Mouse (Mus musculus) midbrain, embryonic 12.5 days (tissue): Measurements from ENCODE around the gene Nup62. TPM values are rescaled to one million over a fixed set of nuclear protein-coding genes. Genes with fewer than 3 reads are reported as not detected.

ENCODE experiments used
- ATAC-seq: fragments of 200-750 bp; cut with Nextera tagmentation; 2 replicates; pipeline ENCODE4 v1.8.0; 2017; ENCODE audit warnings: low read depth, moderate TSS enrichment, moderate library complexity; ENCODE audit not compliant: low FRiP score
- H3K27ac ChIP-seq: fragments of 300-500 bp; sonication (generic); replicated peaks from 2 replicates; pipeline ENCODE4 v1.5.1; 2016; ENCODE audit warnings: mild to moderate bottlenecking
- H3K27me3 ChIP-seq: fragments of 300-500 bp; sonication (generic); 2 replicates; pipeline ENCODE4 v1.6.1; 2016; ENCODE audit warnings: mild to moderate bottlenecking
- H3K36me3 ChIP-seq: fragments of 300-500 bp; sonication (generic); 2 replicates; pipeline ENCODE4 v1.6.1; 2016
- H3K4me1 ChIP-seq: fragments of 300-500 bp; sonication (generic); 2 replicates; pipeline ENCODE4 v1.6.1; 2016
- H3K4me2 ChIP-seq: fragments of 300-500 bp; sonication (generic); replicated peaks from 2 replicates; pipeline ENCODE4 v1.6.1; 2016; ENCODE audit warnings: mild to moderate bottlenecking, moderate library complexity
- H3K4me3 ChIP-seq: fragments of 300-500 bp; sonication (generic); 2 replicates; pipeline ENCODE4 v1.5.1; 2016; ENCODE audit warnings: mild to moderate bottlenecking
- H3K9ac ChIP-seq: fragments of 300-500 bp; sonication (generic); replicated peaks from 2 replicates; pipeline ENCODE4 v1.6.1; 2016; ENCODE audit warnings: mild to moderate bottlenecking, moderate library complexity
- H3K9me3 ChIP-seq: fragments of 300-500 bp; sonication (generic); 2 replicates; pipeline ENCODE4 v1.6.1; 2016; ENCODE audit warnings: mild to moderate bottlenecking
- WGBS: fragments of 180-500 bp; shearing (Covaris S2); methylation state at CpG from one replicate; pipeline ENCODE4 v1.1.7; 2016; 5-methylcytosine and 5-hydroxymethylcytosine counted together
- polyA plus RNA-seq: library from polyadenylated mRNA; unstranded; fragments of >200 nt; fragmentation: Nextera tagmentation; extraction: Ambion mirVana; gene quantifications from 2 replicates; pipeline ENCODE4 v1.2.1, GENCODE M21; 2016

Gene Nup62
- polyA plus RNA-seq, 1 experiment from 2014 or later = 93.4 TPM

- H3K27ac ChIP-seq = no peak overlapping the region
- no peaks in the 10 kb centered on the region for H3K9me3 ChIP-seq
- peak overlapping the region; percentile 51 for H3K4me2 ChIP-seq
- peaks cover 42% of the 10 kb centered on the region for H3K36me3 ChIP-seq
- H3K9ac ChIP-seq = peak overlapping the region; percentile 50
- H3K4me1 ChIP-seq = peaks cover 12% of the 10 kb centered on the region
- H3K27me3 ChIP-seq = peaks cover 43% of the 10 kb centered on the region
- ATAC-seq = peak; percentile 68
- WGBS = 1% methylated on average over 58 of the region's 58 CpGs
- peak overlapping the region; percentile 31 for H3K4me3 ChIP-seq
Observed at GRCm38 (mm10) chr7:44839491-44840191, 23.8 kb downstream of the Nup62 start.

GRCm38 (mm10) chr7:44840426-44840825 is 24.5 kb downstream of the Nup62 start:
- 58% methylated on average over 14 of the region's 14 CpGs for WGBS

DNA sequence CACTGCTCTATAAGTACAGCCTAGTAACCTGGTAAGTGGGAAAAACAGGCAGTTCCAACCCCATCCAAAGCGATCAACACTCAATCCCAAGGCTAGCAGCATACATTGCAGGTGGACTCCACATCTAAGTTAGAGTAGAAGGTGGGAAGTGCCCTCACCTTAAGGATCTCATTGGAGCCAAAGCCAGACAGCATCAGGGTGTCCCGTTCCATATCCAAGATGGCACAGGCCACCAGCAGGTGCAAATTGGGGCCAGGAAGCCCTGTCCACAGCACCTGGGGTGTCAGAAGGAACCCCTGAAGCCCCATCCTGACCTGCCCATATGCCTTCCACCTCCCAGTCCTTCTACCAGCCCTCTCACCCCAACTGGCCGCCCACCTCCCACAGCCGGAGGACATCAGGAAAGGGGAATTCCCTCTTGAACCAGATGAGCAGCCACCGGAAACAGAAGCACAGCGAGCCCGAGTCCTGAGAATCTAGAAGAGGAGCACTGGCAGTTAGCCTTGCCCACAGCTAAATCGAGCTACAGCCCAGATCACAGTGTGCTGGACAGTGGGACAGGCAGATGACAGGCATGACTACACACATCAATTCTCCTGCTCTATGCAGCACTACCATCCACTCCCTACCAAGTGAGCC is 26.1 kb downstream of the Nup62 start:
- no peak overlapping the region for H3K9ac ChIP-seq
- H3K27me3 ChIP-seq = peaks cover 43% of the 10 kb centered on the region

More at GRCm38 (mm10) chr7:44840426-44840825, 24.5 kb downstream of the Nup62 start:
- Histone ChIP-seq H3K27me3 (peaks cover 43% of the 10 kb centered on the region), H3K9ac (no peak overlapping the region), H3K4me1 (peaks cover 12% of the 10 kb centered on the region), H3K4me3 (no peak overlapping the region), H3K36me3 (peaks cover 50% of the 10 kb centered on the region), H3K27ac (no peak overlapping the region), H3K9me3 (no peaks in the 10 kb centered on the region), H3K4me2 (no peak overlapping the region; the same call in 1 of the 2 replicates)
- ATAC-seq = no peak

DNA sequence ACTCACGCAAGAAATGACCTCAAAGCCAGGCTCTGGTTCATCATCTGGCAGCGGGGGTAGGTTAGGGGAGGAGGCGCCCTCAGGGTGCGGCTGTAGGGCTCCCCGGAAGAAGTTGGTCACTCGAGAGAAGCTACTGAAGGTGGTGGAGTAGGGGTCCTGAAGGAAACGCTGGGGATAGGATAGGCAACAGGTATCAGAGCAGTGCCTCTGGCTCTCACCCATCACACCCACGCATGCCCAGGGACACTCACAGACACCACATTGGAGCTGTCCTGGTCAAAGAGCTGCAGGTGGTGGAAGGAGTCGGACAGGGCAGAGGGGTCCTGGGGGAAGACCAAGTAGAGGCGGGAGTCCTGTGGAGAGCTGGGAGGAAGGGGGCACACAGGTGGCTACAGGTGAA is 29.1 kb downstream of the Nup62 start:
- no peak overlapping the region for H3K9ac ChIP-seq
- no peaks in the 10 kb centered on the region for H3K9me3 ChIP-seq
- no peak overlapping the region for H3K4me2 ChIP-seq
- 95% methylated on average over 10 of the region's 10 CpGs for WGBS
- peaks cover 13% of the 10 kb centered on the region for H3K4me1 ChIP-seq
- H3K4me3 ChIP-seq = no peak overlapping the region
- H3K27me3 ChIP-seq = peaks cover 19% of the 10 kb centered on the region
- ATAC-seq = no peak
- peaks cover 64% of the 10 kb centered on the region for H3K36me3 ChIP-seq
- no peak overlapping the region for H3K27ac ChIP-seq

More for the DNA sequence above, 26.1 kb downstream of the Nup62 start:
- no peak for ATAC-seq
- no peak overlapping the region for H3K27ac ChIP-seq
- peaks cover 12% of the 10 kb centered on the region for H3K4me1 ChIP-seq
- no peak overlapping the region for H3K4me2 ChIP-seq
- H3K36me3 ChIP-seq = peaks cover 64% of the 10 kb centered on the region
- no peaks in the 10 kb centered on the region for H3K9me3 ChIP-seq
- 98% methylated on average over 8 of the region's 8 CpGs for WGBS
- H3K4me3 ChIP-seq = no peak overlapping the region

- no peak for ATAC-seq
Observed at GRCm38 (mm10) chr7:44846804-44847203, 30.9 kb downstream of the Nup62 start.

DNA sequence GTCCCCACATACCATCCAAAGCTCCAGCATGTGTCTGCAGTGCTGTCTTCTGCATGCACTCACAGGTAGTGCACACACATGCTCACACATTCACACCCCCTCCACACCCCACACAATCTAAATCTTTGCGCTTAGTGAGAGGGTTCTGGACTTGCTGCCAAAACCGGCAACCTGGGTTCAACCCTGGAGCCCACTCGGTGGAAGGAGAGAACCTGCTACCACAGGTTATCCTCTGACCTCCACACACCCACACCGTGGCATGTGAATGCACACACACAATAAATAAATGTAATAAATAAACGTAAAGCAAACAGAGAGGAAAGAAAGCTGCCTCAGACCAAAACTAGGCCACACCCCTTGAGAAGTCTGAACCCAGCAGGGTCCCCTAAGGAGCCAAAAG is 31.9 kb downstream of the Nup62 start:
- Histone ChIP-seq H3K4me3 (peak overlapping the region; percentile 78), H3K4me1 (peaks cover 29% of the 10 kb centered on the region), H3K36me3 (peaks cover 46% of the 10 kb centered on the region), H3K4me2 (peak overlapping the region; percentile 89), H3K27me3 (no peaks in the 10 kb centered on the region), H3K9ac (peak overlapping the region; percentile 51), H3K27ac (peak overlapping the region; percentile 93; the same call in 1 of the 2 replicates), H3K9me3 (no peaks in the 10 kb centered on the region)
- WGBS = 90% methylated on average over 5 of the region's 5 CpGs
- ATAC-seq = no peak

More at GRCm38 (mm10) chr7:44846804-44847203, 30.9 kb downstream of the Nup62 start:
- Histone ChIP-seq H3K4me1 (peaks cover 27% of the 10 kb centered on the region), H3K9ac (no peak overlapping the region), H3K27ac (no peak overlapping the region), H3K36me3 (peaks cover 50% of the 10 kb centered on the region), H3K9me3 (no peaks in the 10 kb centered on the region), H3K4me3 (no peak overlapping the region), H3K27me3 (peaks cover 1% of the 10 kb centered on the region; the same call in 1 of the 2 replicates), H3K4me2 (no peak overlapping the region)
- WGBS = 93% methylated on average over 7 of the region's 7 CpGs

GRCm38 (mm10) chr7:44848561-44849415 is 32.9 kb downstream of the Nup62 start, which contains the start of the genes Akt1s1 and Tbc1d17:
Gene Akt1s1 (plus strand): TSS chr7:44848991.
Gene Tbc1d17 (minus strand): TSS chr7:44849079.
- Histone ChIP-seq H3K27ac (peak within 1 kb of the TSS; percentile 93), H3K36me3 (peaks cover 44% of the 10 kb centered on the region), H3K9ac (peak within 1 kb of the TSS; percentile 67), H3K27me3 (no peaks in the 10 kb centered on the region), H3K4me2 (peak within 1 kb of the TSS; percentile 89), H3K9me3 (no peaks in the 10 kb centered on the region), H3K4me1 (peaks cover 38% of the 10 kb centered on the region), H3K4me3 (peak within 1 kb of the TSS; percentile 78)
- under 1% methylated on average over 54 of the region's 54 CpGs for WGBS
- ATAC-seq = peak; percentile 82

- under 1% methylated on average over 39 of the region's 41 CpGs for WGBS
- H3K4me1 ChIP-seq = peaks cover 46% of the 10 kb centered on the region
Observed at GRCm38 (mm10) chr7:44849416-44850111, 33.7 kb downstream of the Nup62 start.

DNA sequence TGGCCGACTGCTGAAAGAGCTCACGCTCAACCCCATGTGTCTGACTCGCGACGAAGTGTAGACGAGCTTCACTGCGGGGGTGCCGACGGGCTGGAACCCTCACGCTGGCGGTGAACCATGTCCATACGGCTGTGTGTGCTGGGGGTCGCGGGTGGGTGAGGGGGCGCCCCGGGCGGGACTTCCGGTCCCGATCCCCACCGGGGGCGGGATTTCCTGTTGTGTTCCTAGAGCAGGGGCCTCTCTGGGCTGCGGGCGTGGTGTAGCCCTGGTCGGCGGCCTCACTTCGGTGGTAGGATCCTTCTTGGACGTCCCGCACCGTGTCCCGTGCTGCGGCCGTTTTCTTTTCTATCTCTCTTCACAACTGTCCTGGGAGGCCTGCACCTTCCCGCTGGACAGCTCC is 34.3 kb downstream of the Nup62 start:
- Histone ChIP-seq H3K9ac (peak overlapping the region; percentile 67), H3K4me1 (peaks cover 51% of the 10 kb centered on the region), H3K4me2 (peak overlapping the region; percentile 89), H3K27ac (peak overlapping the region; percentile 93), H3K36me3 (peaks cover 30% of the 10 kb centered on the region), H3K27me3 (no peaks in the 10 kb centered on the region), H3K9me3 (no peaks in the 10 kb centered on the region), H3K4me3 (peak overlapping the region; percentile 78)
- peak; percentile 63 for ATAC-seq
- 0% methylated on average over 33 of the region's 33 CpGs for WGBS

More at GRCm38 (mm10) chr7:44849416-44850111, 33.7 kb downstream of the Nup62 start:
- peak overlapping the region; percentile 93 for H3K27ac ChIP-seq
- peak overlapping the region; percentile 89 for H3K4me2 ChIP-seq
- peak overlapping the region; percentile 67 for H3K9ac ChIP-seq
- no peaks in the 10 kb centered on the region for H3K9me3 ChIP-seq
- no peaks in the 10 kb centered on the region for H3K27me3 ChIP-seq
- ATAC-seq = peak; percentile 74
- peaks cover 36% of the 10 kb centered on the region for H3K36me3 ChIP-seq
- peak overlapping the region; percentile 78 for H3K4me3 ChIP-seq

GRCm38 (mm10) chr7:44850789-44851624 is 35.1 kb downstream of the Nup62 start:
- Histone ChIP-seq H3K27ac (peak overlapping the region; percentile 93; the same call in 1 of the 2 replicates), H3K36me3 (peaks cover 22% of the 10 kb centered on the region), H3K27me3 (no peaks in the 10 kb centered on the region), H3K9me3 (no peaks in the 10 kb centered on the region), H3K9ac (peak overlapping the region; percentile 67), H3K4me1 (peaks cover 54% of the 10 kb centered on the region), H3K4me2 (peak overlapping the region; percentile 89), H3K4me3 (peak overlapping the region; percentile 78)
- no peak for ATAC-seq
- WGBS = 81% methylated on average over 8 of the region's 8 CpGs
